Mouse (Mus musculus) spleen, adult 12 weeks (tissue): ENCODE measurements around the gene Fgd2.
"Not testable (repeated sequence)": the region's sequence is repeated elsewhere in the genome, so short reads cannot be mapped to it uniquely, and the experiment has no call there.

Experiments used
- DNase-seq: peaks from one replicate; pipeline ENCODE4 v3.0.0; 2022; ENCODE audit warnings: low spot score

Fgd2 gene

DNA sequence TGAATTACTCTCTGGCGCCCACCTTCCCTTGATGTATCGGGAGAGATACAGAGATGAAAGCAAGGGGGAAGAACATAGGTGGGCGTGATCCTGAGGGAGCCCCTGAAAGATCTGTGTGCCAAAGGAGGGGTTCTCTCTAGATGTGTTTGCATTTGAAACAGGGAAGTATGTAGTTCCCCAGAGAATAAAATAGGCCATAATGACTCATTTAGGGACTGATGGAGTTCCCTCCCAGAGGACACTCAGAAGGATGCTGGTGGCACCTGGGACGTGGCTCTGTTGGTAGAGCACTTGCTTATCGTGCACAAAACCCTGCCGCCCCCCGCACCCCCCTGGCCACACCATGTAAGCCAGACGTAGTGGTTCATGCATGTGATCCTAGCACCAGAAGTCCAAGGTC, 2.4 kb downstream of the Fgd2 start:
- DNase-seq: no peak

DNA sequence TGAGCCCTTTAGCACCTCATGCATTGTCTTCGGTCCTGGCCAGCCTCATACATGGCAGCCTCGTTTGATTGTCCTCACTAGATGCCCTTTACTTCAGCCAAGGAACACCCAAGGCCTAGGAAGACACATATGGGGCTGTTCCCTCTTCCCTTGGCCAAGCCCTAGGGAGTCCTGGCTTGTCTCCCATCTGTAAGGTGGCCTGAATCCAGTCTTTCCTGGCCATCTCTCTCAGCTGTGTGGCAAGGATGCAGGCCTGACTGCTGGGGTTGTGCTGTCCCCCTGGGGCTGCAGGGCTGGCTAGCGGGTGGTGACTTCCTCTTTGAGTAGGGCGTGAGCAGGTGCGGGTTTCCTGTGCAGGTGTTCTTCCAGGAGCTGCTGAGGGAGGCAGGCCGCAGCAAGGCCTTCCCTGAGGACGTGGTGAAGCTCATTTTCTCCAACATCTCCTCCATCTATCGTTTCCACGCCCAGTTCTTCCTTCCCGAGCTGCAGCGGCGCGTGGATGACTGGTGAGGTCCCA, 4.4 kb downstream of the Fgd2 start:
- no peak for DNase-seq

DNA sequence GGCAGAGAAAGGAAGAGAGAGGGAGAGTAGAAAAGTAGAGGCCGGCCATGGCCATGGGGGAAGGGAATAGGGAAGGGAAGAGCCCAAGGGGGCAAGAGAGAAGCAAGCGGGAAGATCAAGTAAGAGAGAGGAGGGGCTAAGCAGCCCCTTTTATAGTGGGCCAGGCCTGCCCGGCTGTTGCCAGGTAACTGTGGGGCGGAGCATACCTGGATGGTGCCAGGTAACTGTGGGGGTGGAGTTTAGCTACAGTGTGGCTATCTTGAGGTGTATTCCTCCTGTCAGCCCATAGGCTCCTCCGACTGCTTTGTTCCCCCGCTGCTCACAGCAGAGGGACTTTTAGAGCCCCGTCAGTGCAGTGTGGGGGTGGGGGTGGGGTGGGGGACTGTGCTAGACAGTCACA, 8.0 kb downstream of the Fgd2 start:
- DNase-seq: no peak

DNA sequence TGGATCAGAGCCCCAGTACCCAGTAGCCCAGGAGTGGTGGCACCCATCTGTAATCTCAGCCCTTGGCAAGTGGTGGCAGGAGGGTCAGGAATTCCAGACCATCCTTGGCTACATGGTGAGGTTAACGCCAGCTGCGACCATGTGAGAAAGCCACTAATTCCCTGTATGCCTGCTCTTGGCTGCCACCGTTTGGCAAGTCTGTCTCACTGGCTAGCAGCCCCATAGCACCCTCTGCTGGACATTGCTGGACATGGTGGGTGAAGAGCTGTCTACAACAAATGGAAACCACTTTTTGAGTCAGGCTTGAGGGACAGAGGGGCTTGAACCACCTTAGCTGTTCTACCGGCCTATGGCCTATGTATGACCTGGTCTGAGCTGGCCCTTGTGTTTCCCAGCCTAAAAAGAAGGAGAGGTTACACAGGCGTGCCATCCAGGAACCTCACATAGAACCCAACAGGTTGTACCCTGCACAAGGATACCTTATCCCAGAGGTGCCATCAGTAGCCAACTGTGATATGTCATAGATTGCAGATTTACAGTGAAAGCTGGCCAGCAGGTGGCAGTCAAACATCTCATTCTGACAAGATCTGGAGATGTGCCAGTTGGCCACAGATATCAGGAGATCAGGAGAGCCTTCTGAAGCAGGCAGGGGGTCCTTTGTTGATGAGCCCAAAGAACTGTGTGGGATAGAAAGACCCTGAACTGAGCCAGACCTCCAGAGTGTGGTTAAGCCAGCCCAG, 10.4 kb downstream of the Fgd2 start:
- peak; percentile 82 for DNase-seq

GRCm38 (mm10) chr17:29375871-29376270, 15.2 kb downstream of the Fgd2 start:
- no peak for DNase-seq

- no peak for DNase-seq
Measured at GRCm38 (mm10) chr17:29378056-29378455, 17.3 kb downstream of the Fgd2 start.

DNA sequence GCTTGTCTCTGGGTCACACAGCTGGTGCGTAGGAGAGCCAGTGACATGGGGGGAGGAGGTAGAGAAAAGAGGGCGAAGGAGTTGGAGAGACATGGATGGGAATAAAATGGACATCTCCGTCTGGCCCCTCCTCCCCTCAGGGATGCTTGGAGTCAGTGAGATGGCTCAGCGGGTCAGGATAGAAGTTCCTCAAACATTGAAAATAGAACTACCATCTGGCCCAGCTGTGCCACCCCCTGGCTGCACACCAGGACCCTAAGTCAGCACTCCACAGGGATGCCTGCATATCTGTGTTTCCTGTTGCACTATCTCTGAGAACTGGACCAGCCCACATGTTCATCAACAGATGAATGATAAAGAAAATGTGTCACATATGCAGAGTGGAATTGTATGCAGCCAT, 19.5 kb downstream of the Fgd2 start:
- DNase-seq: no peak

GRCm38 (mm10) chr17:29381472-29381871, 20.8 kb downstream of the Fgd2 start:
- no peak for DNase-seq

- no peak for DNase-seq
Measured at GRCm38 (mm10) chr17:29382417-29382816, 21.7 kb downstream of the Fgd2 start.

- no peak for DNase-seq
Measured at GRCm38 (mm10) chr17:29383923-29384322, 23.2 kb downstream of the Fgd2 start.

GRCm38 (mm10) chr17:29384850-29385438, 24.2 kb downstream of the Fgd2 start:
- DNase-seq: no peak

GRCm38 (mm10) chr17:29385746-29386145, 25.0 kb downstream of the Fgd2 start:
- no peak for DNase-seq

- DNase-seq: no peak
Measured at GRCm38 (mm10) chr17:29388978-29389377, 28.3 kb downstream of the Fgd2 start.

GRCm38 (mm10) chr17:29391280-29391679, 30.6 kb downstream of the Fgd2 start:
- no peak for DNase-seq

GRCm38 (mm10) chr17:29393335-29394089, 32.8 kb downstream of the Fgd2 start:
- DNase-seq: peak; percentile 28

- DNase-seq: peak; percentile 42
Measured at GRCm38 (mm10) chr17:29394106-29394760, 33.5 kb downstream of the Fgd2 start.

DNA sequence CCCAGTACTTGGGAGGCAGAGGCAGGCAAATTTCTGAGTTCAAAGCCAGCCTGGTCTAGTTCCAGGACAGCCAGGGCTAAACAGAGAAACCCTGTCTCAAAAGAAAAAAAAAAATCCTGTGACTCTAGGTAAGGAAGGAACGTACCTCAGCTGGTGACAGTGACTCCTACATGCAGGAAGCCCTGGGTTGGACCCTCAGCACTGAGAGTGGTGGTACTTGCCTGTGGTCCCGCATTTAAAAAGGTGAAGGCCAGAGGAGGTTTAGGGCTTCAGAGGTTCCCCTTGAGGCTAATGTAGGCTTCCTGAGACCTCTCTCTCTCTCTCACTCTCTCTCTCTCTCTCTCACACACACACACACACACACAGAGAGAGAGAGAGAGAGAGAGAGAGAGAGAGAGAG, 34.0 kb downstream of the Fgd2 start:
- DNase-seq: not testable (repeated sequence)

GRCm38 (mm10) chr17:29395381-29395780, 34.7 kb downstream of the Fgd2 start:
- peak; percentile 28 for DNase-seq

DNA sequence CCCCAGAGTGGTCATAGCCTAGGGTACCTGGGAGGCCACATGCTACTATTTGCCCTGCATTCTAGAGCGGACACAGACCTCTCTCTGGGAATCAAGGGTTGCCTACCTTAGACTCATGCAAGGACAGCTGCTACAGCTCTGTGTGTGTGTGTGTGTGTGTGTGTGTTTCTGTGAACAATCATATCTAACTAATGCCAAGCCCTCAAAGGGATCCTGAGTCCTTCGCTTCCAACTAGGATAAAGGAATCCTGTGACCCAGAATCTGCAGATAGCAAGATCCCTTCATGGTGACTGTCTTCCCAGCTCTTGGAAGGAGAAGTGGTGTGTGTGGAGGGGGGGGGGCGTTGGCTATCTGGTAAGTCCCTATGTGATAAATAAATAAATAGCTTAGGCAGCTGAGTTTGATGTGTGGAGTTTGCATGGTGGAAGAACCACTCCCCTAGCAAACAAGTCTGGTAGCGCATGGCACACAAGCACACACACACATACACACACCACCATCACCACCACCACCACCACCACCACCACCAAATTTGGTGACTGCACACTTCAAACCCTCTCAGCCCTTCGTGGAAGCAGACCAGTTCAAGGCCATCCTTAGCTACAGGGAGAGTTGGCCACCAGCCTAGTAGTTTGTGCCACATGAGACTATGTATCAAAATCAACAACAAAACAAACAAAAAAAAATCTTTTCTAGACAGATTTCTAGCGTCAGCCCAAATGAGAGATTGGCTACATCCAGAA, 35.5 kb downstream of the Fgd2 start:
- no peak for DNase-seq

DNA sequence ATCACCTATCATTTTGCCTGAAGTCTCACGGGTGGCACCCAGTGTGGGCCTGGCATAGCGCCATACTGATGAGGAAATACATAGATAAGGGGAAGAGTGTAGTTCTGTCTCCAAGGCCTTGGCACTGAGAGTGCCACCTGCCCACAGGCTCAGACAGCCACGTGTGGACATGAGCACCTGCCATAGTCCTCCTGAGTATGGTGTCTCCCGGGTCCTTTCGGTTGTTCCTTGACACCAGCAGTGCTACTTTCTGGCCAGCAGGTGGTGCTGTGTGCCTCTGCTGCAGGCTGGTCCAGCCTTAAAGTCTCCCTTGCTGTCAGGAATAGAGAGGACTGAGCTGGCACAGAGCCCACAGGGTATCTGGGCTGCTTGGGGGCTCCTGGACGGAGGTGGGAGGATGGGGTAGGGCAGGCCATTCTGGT, 36.1 kb downstream of the Fgd2 start:
- peak; percentile 71 for DNase-seq
